Mouse (Mus musculus) heart, postnatal 10 days (tissue): Measurements from ENCODE around the gene Gm8947. TPM values are rescaled to one million over a fixed set of nuclear protein-coding genes. Genes with fewer than 3 reads are reported as not detected.

Experiments
- DNase-seq, 2 experiments: peaks; one replicate each; pipeline ENCODE4 v3.0.0; 2021
- intact Hi-C: fragments of 180-260 bp; cut with DNase I; formaldehyde crosslinking; loops from one replicate; pipeline ENCODE4 v1.15.1; 2025
- total RNA-seq, 2 experiments: library from RNA; stranded (reverse); gene quantifications; 2 replicates each; pipeline ENCODE4 v1.2.3; 2021

Gm8947 gene
- total RNA-seq, 2 experiments from 2014 or later, result not detected

- intact Hi-C loops, result no loop called here
- no peak for DNase-seq
Observed at GRCm38 (mm10) chr1:151222561-151223267, 30.5 kb downstream of the Gm8947 start.

DNA sequence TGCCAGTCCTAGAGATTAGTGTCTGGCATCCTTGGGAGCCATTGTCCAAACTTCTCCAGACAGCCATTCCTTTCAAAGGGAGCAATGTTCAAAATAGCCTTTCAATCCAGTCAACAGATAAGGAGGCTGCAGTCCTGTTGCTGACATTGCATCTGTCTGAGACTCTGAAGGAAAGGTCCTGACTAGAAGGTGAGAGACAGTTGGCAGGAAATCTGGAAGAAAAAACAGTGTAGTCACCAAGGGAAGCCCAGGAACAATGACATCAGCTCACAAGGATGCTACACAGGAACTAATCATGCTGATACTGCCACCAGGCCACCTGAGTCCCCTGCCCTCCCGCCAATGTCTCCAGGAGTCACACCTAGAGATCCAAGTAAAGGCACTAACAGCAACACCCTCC, 31.2 kb downstream of the Gm8947 start:
- intact Hi-C loops, result no loop called here
- DNase-seq, result no peak

DNA sequence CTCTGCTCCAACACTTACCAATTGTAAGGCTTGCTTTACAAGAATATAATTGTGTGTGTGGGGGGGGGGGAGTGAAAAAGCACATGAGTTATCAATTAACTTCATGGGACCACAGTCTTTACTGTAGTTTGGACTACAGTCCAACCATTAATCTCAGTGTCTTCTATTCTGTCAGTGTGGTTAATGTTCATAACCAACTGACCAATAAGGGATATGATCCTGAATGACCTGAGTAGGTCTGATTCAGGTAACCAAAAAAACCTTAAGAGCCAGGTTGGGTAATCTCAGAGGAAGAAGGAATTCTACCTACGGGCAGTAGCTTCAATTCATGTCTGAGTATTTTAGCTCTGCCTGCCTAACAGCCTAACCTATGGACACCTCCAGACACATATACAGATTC, 32.4 kb downstream of the Gm8947 start:
- intact Hi-C loops, result no loop called here
- no peak for DNase-seq

DNA sequence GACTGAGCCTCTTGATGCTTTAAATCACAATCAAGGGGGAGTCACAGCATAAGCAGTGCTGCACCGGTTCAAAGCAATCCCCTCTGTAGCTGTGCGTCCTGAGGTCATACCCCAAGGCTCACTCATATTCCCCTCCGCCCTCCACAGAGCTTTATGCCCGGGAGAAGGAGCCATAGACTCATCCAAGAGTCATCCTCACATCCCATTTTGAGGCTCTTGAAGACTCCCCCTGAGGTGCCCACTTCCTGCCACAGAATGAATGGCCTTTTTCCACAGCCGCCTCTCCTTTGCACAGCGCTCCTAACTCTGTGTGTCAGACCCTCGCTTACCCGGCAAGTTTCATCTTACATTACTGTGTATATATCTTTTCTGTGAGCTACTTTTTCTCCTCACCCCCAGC, 35.3 kb downstream of the Gm8947 start:
- no peak for DNase-seq
- intact Hi-C loops, result no loop called here

- DNase-seq, result no peak
- intact Hi-C loops, result no loop called here
Observed at GRCm38 (mm10) chr1:151228320-151228989, 36.3 kb downstream of the Gm8947 start.

DNA sequence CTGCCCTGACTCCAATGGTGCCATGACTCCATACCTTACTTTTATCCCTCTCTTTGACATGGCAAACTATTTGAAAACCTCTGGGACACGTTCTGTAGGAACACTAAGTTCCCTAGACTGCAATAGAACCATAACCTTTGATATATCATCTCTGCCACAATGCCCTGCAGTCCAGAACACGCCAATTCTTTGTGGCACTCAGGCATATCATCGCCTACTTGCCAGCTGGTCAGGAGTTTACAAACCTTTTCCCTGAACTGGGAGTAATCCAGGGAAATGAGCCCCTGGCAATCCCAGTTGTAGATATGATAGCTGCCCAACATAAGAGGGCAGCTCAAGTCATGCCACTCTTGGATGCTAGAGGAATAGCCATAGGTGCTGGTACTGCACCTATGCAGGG, 40.2 kb downstream of the Gm8947 start:
- intact Hi-C loops, result no loop called here
- DNase-seq, result no peak

DNA sequence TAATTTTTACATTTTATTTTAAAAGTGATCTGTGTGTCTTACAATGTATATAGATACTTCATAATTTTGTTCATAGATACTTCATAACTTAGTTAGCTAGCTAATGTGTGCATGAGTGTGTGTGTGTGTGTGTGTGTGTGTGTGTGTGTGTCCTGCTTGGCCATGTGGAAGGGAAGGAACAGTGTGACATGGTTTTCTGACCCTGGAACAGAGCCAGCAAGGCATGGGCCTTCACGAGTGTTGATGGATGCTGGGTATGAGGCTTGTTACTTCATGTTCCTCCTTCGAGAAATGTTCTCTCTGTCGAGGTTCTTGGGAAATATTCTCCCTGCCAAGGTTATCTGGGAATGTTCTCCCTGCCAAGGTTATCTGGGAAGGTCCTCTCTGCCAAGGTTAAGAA, 41.6 kb downstream of the Gm8947 start:
- intact Hi-C loops, result no loop called here
- DNase-seq, result no peak

- no peak for DNase-seq
- intact Hi-C loops, result no loop called here
Observed at GRCm38 (mm10) chr1:151235574-151235973, 43.4 kb downstream of the Gm8947 start.

DNA sequence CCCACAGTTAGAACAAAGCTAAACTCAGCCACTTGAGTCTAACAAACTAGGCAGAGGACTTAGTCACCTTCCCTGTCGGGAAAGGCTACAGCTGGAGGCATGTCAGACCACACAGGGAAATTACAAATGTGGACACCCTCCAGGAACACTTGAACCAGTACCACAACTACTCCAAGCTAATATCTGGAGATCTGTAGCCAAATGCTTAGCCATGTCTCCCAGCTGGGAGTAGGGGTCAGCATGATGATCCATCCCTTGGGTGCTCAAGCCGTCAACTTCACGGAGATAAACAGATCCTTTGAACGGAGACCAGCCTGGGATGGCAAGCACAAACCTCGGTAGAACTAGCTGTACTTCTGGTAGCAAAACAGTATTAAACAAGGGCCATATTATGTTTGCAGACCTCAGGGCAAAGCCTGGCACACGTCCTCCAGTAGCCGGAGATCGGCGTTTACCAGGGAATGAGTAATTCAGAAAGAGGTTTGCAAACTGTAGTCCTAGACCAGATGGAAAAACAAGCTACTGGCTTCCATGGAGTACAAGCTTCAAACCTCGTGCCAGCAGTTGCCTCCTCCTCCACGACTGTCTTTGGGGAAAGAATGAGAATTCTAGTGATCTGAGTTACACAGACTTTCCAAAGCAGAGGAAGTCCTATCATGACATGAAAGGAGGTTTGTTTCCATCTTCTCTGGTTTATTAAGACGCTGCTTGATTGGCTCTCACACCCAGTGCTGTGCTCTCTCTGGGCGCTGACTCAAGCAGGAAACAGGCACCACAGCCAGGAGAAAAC, 44.2 kb downstream of the Gm8947 start:
- intact Hi-C loops, result no loop called here
- DNase-seq, result peak; percentile 57 to 64

- no peak for DNase-seq
- intact Hi-C loops, result no loop called here
Observed at GRCm38 (mm10) chr1:151237780-151238179, 45.6 kb downstream of the Gm8947 start.

GRCm38 (mm10) chr1:151243332-151243731, 51.2 kb downstream of the Gm8947 start:
- DNase-seq, result no peak
- intact Hi-C loops, result no loop called here

Other genes with a start within 250 kb of the Gm8947 start
- gene Hmcn1, start 198.9 kb upstream of the Gm8947 start, total RNA-seq, result 10 to 100 TPM; 39.5 to 43.6 TPM
- under 1 TPM; 0.25 to 0.38 TPM for gene Gm47985, start 9.8 kb upstream of the Gm8947 start, total RNA-seq
- gene Gm47995, start 6.1 kb downstream of the Gm8947 start, total RNA-seq, result not detected
- not detected for gene 3110040M04Rik, start 11.7 kb downstream of the Gm8947 start, total RNA-seq
- not detected for gene Gm47996, start 17.8 kb downstream of the Gm8947 start, total RNA-seq
- gene Ivns1abp, start 152.1 kb downstream of the Gm8947 start, total RNA-seq, result 100 to 1,000 TPM; 417 to 438 TPM
- gene Swt1, start 236.1 kb downstream of the Gm8947 start, total RNA-seq, result 1 to 10 TPM; 8.3 to 9.6 TPM
- 10 to 100 TPM; 12.8 to 19.3 TPM for gene Trmt1l, start 236.2 kb downstream of the Gm8947 start, total RNA-seq